Mouse (Mus musculus) kidney, embryonic 16.5 days (tissue): Measurements from ENCODE around the gene Adgb. TPM values are rescaled to one million over a fixed set of nuclear protein-coding genes. Genes with fewer than 3 reads are reported as not detected.

ENCODE experiments used
- ATAC-seq: fragments of 200-750 bp; cut with Nextera tagmentation; 2 replicates; pipeline ENCODE4 v1.8.0; 2017; ENCODE audit warnings: moderate TSS enrichment; ENCODE audit not compliant: low FRiP score, low TSS enrichment
- H3K27ac ChIP-seq: fragments of 300-500 bp; sonication (generic); 2 replicates; pipeline ENCODE4 v1.5.1; 2014; ENCODE audit warnings: low read length
- H3K27me3 ChIP-seq: fragments of 300-500 bp; sonication (generic); 2 replicates; pipeline ENCODE4 v1.6.1; 2014; ENCODE audit warnings: low read length, control low read depth, mixed read lengths; ENCODE audit not compliant: insufficient read depth
- H3K36me3 ChIP-seq: fragments of 300-500 bp; sonication (generic); 2 replicates; pipeline ENCODE4 v1.6.1; 2014; ENCODE audit warnings: low read length, control low read depth, mixed read lengths; ENCODE audit not compliant: insufficient read depth
- H3K4me1 ChIP-seq: fragments of 300-500 bp; sonication (generic); 2 replicates; pipeline ENCODE4 v1.6.1; 2014; ENCODE audit warnings: low read length, control low read depth, mixed read lengths; ENCODE audit not compliant: insufficient read depth
- H3K4me2 ChIP-seq: fragments of 300-500 bp; sonication (generic); replicated peaks from 2 replicates; pipeline ENCODE4 v1.6.1; 2014; ENCODE audit warnings: low read depth, low read length
- H3K4me3 ChIP-seq: fragments of 300-500 bp; sonication (generic); 2 replicates; pipeline ENCODE4 v1.5.1; 2014; ENCODE audit warnings: mild to moderate bottlenecking, low read length
- H3K9ac ChIP-seq: fragments of 300-500 bp; sonication (generic); replicated peaks from 2 replicates; pipeline ENCODE4 v1.6.1; 2014; ENCODE audit warnings: low read length
- H3K9me3 ChIP-seq: fragments of 300-500 bp; sonication (generic); 2 replicates; pipeline ENCODE4 v1.6.1; 2016; ENCODE audit warnings: low read length, control low read depth
- WGBS: fragments of 180-500 bp; shearing (Covaris S2); extraction: QIAGEN DNeasy Blood & Tissue Kit; methylation state at CpG from one replicate; pipeline ENCODE4 v1.1.7; 2014; 5-methylcytosine and 5-hydroxymethylcytosine counted together
- polyA plus RNA-seq: library from polyadenylated mRNA; unstranded; fragments of >200 nt; fragmentation: Nextera tagmentation; extraction: Ambion mirVana; gene quantifications from 2 replicates; pipeline ENCODE4 v1.2.1, GENCODE M21; 2015

Adgb gene
- polyA plus RNA-seq, 1 experiment from 2014 or later = 0.34 TPM

DNA sequence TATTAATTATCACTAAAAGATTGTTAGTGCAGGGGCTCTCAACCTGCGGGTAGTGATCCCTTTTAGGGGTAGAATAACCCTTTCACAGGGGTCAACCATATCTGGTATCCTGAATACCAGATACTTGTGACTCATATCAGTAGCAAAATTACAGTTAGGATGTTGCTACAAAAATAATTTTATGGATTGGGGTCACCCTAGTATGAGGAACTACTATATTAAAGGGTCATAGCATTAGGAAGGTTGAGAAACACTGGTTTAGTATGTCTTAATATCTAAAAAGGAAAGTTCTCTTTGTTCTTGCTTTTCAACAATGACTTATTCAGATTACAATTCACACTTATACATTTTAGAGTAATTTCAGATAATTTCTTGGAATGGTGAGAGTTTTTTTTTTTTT lies 108.1 kb downstream of the Adgb start:
- Histone ChIP-seq H3K4me3 (no peak overlapping the region), H3K36me3 (no peaks in the 10 kb centered on the region), H3K9ac (no peak overlapping the region), H3K27ac (no peak overlapping the region), H3K4me1 (no peaks in the 10 kb centered on the region), H3K4me2 (no peak overlapping the region), H3K27me3 (no peaks in the 10 kb centered on the region), H3K9me3 (no peaks in the 10 kb centered on the region)
- no peak for ATAC-seq
- 83% methylated on average over 1 of the region's 1 CpGs for WGBS

DNA sequence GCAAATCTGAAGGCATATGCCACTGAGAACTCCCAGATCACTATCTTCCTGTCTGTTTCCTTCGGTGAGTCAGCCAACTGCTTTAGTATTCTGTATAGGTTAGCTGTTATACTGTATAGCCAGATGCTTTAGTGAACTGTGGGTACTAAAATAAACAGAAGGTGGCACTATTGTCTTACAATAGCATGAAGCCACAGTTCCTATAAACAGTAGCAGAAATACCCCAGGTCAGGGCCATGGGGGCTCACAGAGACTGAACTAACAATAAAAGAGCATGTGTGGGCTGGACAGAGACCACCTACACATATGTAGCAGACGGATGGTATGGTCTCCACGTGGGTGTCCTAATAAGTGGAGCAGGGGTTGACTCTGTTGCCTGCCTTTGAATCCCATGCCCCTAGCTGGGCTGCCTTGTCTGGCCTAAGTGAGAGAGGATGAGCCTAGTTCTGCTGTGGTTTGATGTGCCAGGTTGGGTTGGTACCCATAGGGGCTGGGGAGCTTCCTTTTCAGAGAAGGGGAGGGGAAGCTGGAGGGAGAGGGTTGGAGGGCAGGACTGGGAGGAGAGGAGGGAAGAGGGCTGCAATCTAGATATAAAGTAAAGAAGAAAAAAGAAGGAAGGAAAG lies 116.4 kb downstream of the Adgb start:
- no peaks in the 10 kb centered on the region for H3K36me3 ChIP-seq
- ATAC-seq = peak; percentile 81
- no peak overlapping the region for H3K4me2 ChIP-seq
- H3K9ac ChIP-seq = no peak overlapping the region
- no peaks in the 10 kb centered on the region for H3K27me3 ChIP-seq
- H3K4me1 ChIP-seq = no peaks in the 10 kb centered on the region
- no peak overlapping the region for H3K27ac ChIP-seq
- no peaks in the 10 kb centered on the region for H3K9me3 ChIP-seq
- 8% methylated on average over 3 of the region's 3 CpGs for WGBS
- H3K4me3 ChIP-seq = no peak overlapping the region

DNA sequence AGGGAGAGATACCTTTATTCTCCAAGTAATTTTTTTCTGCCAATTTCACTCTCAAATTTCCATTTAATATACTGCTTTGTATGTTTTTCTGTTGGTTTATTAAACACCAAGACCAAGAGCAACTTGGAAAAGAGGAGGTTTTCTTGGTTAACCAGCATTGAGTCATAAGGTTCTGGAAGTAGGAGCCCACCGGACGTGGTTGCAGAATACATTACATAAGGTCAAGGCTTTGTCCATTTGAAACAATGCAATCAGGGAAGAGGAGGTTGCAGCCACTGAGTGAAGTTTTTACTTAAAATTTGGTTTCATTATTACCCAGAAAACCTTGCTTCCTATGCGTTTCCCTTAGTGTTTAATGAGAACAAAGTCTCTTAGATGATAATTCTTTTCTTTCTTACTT lies 119.9 kb downstream of the Adgb start:
- H3K36me3 ChIP-seq = no peaks in the 10 kb centered on the region
- H3K4me3 ChIP-seq = no peak overlapping the region
- H3K27ac ChIP-seq = no peak overlapping the region
- no peak overlapping the region for H3K9ac ChIP-seq
- H3K9me3 ChIP-seq = no peaks in the 10 kb centered on the region
- 78% methylated on average over 3 of the region's 3 CpGs for WGBS
- no peak for ATAC-seq
- no peaks in the 10 kb centered on the region for H3K4me1 ChIP-seq
- no peaks in the 10 kb centered on the region for H3K27me3 ChIP-seq
- H3K4me2 ChIP-seq = no peak overlapping the region

DNA sequence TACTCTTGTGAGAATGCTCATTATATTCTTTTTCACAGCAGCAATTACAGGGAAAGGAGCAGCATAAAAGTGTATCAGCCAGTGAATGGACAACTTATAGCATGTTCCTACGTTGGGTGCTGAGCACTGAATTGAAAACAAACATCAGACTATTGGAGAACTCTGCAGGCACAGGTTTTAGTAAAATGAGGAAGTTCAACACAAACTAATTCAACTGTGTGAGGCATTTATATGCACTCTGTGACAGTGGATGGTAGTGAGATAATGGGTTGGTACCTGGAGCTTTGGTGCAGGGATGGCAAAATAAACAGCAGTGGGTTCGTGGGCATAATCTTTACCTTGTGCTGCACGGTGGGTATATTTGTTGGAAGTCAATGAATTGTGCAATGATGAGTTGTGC lies 121.6 kb downstream of the Adgb start:
- Histone ChIP-seq H3K9me3 (no peaks in the 10 kb centered on the region), H3K27ac (no peak overlapping the region), H3K4me2 (no peak overlapping the region), H3K4me1 (no peaks in the 10 kb centered on the region), H3K9ac (no peak overlapping the region), H3K36me3 (no peaks in the 10 kb centered on the region), H3K4me3 (no peak overlapping the region), H3K27me3 (no peaks in the 10 kb centered on the region)
- WGBS = 87% methylated on average over 3 of the region's 3 CpGs
- ATAC-seq = no peak

DNA sequence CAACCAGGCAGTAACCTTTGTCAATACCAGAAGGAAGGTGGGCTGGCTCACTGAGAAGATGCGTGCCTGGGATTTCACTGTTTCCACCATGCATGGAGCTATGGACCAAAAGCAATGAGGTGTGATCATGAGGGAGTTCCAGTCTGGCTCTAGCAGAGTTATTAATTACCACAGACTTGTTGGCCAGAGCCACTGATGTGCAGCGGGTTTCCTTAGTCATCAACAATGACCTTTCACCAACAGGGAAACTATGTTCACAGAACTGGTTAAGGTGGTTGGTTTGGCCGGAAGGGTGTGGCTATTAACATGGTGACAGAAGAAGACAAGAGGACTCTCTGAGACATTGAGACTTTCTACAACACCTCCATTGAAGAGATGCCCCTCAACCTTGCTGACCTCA lies 128.2 kb downstream of the Adgb start:
- Histone ChIP-seq H3K9ac (no peak overlapping the region), H3K4me2 (no peak overlapping the region), H3K4me1 (no peaks in the 10 kb centered on the region), H3K27me3 (no peaks in the 10 kb centered on the region), H3K4me3 (no peak overlapping the region), H3K36me3 (no peaks in the 10 kb centered on the region), H3K27ac (no peak overlapping the region), H3K9me3 (no peaks in the 10 kb centered on the region)
- 69% methylated on average over 3 of the region's 3 CpGs for WGBS
- peak; percentile 75; the same call in 1 of the 2 replicates for ATAC-seq

DNA sequence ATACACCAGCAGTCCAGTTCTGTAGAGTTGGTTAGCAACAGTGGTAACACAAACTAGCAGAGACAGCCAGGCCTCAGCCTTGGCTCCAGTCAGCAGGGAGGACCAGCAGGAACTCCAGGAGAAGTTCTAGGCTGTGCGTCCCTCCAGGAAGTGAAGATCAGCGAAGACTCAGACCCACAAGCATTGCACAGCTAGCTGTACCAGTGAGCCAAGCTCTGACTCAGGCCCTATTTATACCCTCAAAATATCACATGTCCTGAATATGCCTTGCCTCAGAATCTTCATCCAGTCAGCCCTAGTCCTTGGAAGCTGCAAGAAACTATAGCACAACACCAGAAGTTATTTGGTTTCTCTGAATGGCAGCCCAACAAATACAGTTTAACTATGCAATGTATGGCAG lies 146.6 kb downstream of the Adgb start:
- WGBS = 83% methylated on average over 2 of the region's 2 CpGs
- Histone ChIP-seq H3K27me3 (peaks cover 2% of the 10 kb centered on the region; the same call in 1 of the 2 replicates), H3K9me3 (no peaks in the 10 kb centered on the region)

DNA sequence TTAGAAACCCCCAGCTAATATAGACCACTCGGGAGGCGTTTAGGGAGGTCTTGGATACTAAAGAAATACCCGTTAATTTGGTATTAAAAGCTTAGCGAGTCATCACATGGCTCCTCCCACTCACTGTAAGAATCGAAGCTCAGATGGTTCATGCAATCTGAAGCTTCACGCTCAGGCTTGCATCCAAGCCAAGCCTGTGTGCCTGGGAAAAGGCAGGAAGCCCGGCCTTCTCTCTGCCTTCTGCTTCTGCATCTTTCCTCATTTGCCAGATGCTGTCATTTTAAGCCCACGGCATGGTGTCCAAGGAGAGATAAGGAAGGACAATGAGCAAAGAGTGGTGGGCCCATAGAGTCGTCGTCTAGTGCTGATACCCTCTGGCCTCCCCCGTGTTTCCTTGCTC lies 149.2 kb downstream of the Adgb start:
- Histone ChIP-seq H3K27ac (no peak overlapping the region), H3K4me2 (no peak overlapping the region), H3K9me3 (no peaks in the 10 kb centered on the region), H3K4me1 (0 out of 2 replicates have a peak, but pooled peaks cover 5% of the 10 kb centered on the region), H3K27me3 (peaks cover 5% of the 10 kb centered on the region; the same call in 1 of the 2 replicates), H3K4me3 (no peak overlapping the region), H3K36me3 (no peaks in the 10 kb centered on the region), H3K9ac (no peak overlapping the region)
- no peak for ATAC-seq
- WGBS = 81% methylated on average over 11 of the region's 11 CpGs

More for the DNA sequence above, 146.6 kb downstream of the Adgb start:
- H3K4me1 ChIP-seq = 0 out of 2 replicates have a peak, but pooled peaks cover 5% of the 10 kb centered on the region
- no peak overlapping the region for H3K4me2 ChIP-seq
- H3K27ac ChIP-seq = no peak overlapping the region
- no peak for ATAC-seq
- no peak overlapping the region for H3K9ac ChIP-seq
- H3K4me3 ChIP-seq = no peak overlapping the region
- no peaks in the 10 kb centered on the region for H3K36me3 ChIP-seq

DNA sequence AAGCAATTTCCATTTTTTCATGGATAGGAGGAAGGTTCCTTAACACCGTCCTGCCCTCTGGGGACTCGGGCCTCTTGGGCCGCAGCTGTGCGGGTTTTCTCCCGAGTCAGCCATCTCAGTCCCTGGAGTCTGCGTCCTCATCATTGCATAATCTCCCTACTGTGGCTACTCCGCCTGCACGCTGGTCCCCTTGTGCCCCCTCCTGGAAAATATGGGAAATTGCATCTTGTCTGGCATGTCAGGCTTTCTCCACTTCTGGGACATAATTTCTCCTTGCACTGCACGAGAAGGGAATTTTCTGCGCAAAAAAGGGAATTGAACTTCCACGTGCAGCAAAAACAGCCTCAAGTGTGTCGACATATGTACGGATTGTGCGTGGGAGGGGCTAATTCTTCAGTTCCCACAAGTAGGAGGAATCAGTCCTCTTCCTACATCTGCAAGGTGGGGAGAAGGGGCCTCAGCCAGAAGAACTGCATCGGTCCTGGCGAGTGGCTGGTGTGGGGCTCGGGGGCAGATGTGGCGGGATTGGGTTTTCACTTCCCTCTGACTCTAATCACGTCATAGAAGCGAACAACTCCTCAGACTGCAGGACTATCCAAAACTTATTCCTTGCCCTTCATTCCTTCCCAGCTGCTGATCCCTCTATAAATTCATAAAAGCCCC lies 150.9 kb downstream of the Adgb start:
- 0 out of 2 replicates have a peak overlapping the region, but pooled peaks have one; percentile 20 for H3K27ac ChIP-seq
- H3K9me3 ChIP-seq = no peaks in the 10 kb centered on the region
- no peak overlapping the region for H3K9ac ChIP-seq
- H3K4me2 ChIP-seq = peak overlapping the region; percentile 49
- H3K27me3 ChIP-seq = peaks cover 5% of the 10 kb centered on the region
- H3K36me3 ChIP-seq = no peaks in the 10 kb centered on the region
- ATAC-seq = peak; percentile 96
- 6% methylated on average over 20 of the region's 20 CpGs for WGBS
- 0 out of 2 replicates have a peak, but pooled peaks cover 5% of the 10 kb centered on the region for H3K4me1 ChIP-seq
- peak overlapping the region; percentile 25 for H3K4me3 ChIP-seq

DNA sequence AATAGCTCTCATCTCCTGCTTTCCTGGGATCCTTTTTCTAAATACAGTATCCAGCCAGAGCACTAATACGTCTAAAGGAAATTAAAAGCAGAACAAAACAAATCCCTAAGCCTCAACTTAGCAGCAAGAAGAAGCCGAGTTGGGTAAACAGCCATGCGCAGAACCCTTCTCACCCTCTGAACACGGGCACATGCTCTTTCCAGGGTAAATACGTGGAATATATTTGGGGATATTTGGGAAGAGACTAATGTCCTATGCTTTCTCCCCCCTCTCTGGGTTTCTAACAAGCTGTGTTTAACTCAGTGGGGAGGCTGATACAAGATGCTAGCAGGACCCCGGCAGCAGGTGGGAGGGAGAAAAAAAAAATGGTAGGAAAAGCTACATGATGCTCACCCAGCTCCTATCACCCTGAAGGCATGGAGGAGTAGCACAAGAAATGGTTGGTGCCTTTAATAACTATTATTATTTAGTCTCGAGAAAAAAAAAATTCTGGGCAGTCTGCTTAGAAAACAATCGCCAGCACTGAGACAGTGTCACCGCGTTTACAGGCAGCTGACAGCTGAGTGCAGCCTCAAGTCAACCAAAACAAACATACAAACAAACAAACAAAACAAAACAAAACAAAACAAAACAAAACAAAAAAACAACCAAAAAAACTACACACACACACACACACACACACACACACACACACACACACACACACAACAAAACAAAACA lies 151.6 kb downstream of the Adgb start:
- Histone ChIP-seq H3K4me2 (peak overlapping the region; percentile 49), H3K4me1 (0 out of 2 replicates have a peak, but pooled peaks cover 5% of the 10 kb centered on the region), H3K9ac (no peak overlapping the region), H3K9me3 (no peaks in the 10 kb centered on the region), H3K36me3 (no peaks in the 10 kb centered on the region), H3K4me3 (peak overlapping the region; percentile 25), H3K27ac (no peak overlapping the region), H3K27me3 (peaks cover 5% of the 10 kb centered on the region)
- peak; percentile 11; the same call in 1 of the 2 replicates for ATAC-seq
- 59% methylated on average over 10 of the region's 10 CpGs for WGBS
